Mouse (Mus musculus) adrenal gland, postnatal 4 days (tissue): ENCODE data around the gene Klc3. TPM values are rescaled to one million over a fixed set of nuclear protein-coding genes. Genes with fewer than 3 reads are reported as not detected.

Experiments
- DNase-seq, 2 experiments: peaks; one replicate each; pipeline ENCODE4 v3.0.0; 2021 to 2022; ENCODE audit warnings: low spot score in 2 of 2, mixed read lengths in 2 of 2
- total RNA-seq, 2 experiments: library from RNA; stranded (reverse); gene quantifications; 2 replicates each; pipeline ENCODE4 v1.2.3; 2021

Klc3 gene
- total RNA-seq, 2 experiments from 2014 or later, result 2.6 to 3.9 TPM

- peak; percentile 26 to 37 for DNase-seq
Measured at GRCm38 (mm10) chr7:19410766-19411344, 7.0 kb upstream of the Klc3 start.

- no peak for DNase-seq
Measured at GRCm38 (mm10) chr7:19409753-19410152, 5.8 kb upstream of the Klc3 start.

GRCm38 (mm10) chr7:19405417-19405816 lies 1.5 kb upstream of the Klc3 start:
- DNase-seq, result peak; percentile 60 to 66

- no peak for DNase-seq
Measured at GRCm38 (mm10) chr7:19404476-19404875, 572 bp upstream of the Klc3 start, which contains the start of gene Ckm. TSS of gene Ckm (plus strand) at chr7:19404776.

GRCm38 (mm10) chr7:19402535-19403112 lies 1.3 kb downstream of the Klc3 start:
- no peak for DNase-seq

GRCm38 (mm10) chr7:19400946-19401345 lies 3.0 kb downstream of the Klc3 start:
- DNase-seq, result no peak

GRCm38 (mm10) chr7:19399496-19400280 lies 4.2 kb downstream of the Klc3 start:
- DNase-seq, result no peak

GRCm38 (mm10) chr7:19394484-19394883 lies 9.4 kb downstream of the Klc3 start:
- DNase-seq, result no peak

GRCm38 (mm10) chr7:19388699-19389413 lies 15.0 kb downstream of the Klc3 start:
- no peak for DNase-seq

- DNase-seq, result no peak
Measured at GRCm38 (mm10) chr7:19383708-19384107, 20.2 kb downstream of the Klc3 start.

- no peak for DNase-seq
Measured at GRCm38 (mm10) chr7:19382166-19382541, 21.8 kb downstream of the Klc3 start.

- DNase-seq, result peak; percentile 94 to 99
Measured at GRCm38 (mm10) chr7:19381377-19382165, 22.3 kb downstream of the Klc3 start, which contains the start of gene Ercc2. TSS of gene Ercc2 (plus strand) at chr7:19382010.

- DNase-seq, result no peak
Measured at GRCm38 (mm10) chr7:19378049-19378448, 25.9 kb downstream of the Klc3 start.

- DNase-seq, result no peak
Measured at GRCm38 (mm10) chr7:19376019-19376418, 27.9 kb downstream of the Klc3 start.

GRCm38 (mm10) chr7:19375368-19375767 lies 28.5 kb downstream of the Klc3 start:
- no peak for DNase-seq

GRCm38 (mm10) chr7:19373367-19373766 lies 30.5 kb downstream of the Klc3 start:
- no peak for DNase-seq

- no peak for DNase-seq
Measured at GRCm38 (mm10) chr7:19369823-19370425, 34.0 kb downstream of the Klc3 start.

- DNase-seq, result peak; percentile 44 to 46
Measured at GRCm38 (mm10) chr7:19368380-19368779, 35.5 kb downstream of the Klc3 start.

- no peak for DNase-seq
Measured at GRCm38 (mm10) chr7:19365376-19365775, 38.5 kb downstream of the Klc3 start.

GRCm38 (mm10) chr7:19363881-19364280 lies 40.0 kb downstream of the Klc3 start:
- DNase-seq, result peak in 1 of 2 experiments; percentile 55
